Mouse (Mus musculus): ENCODE results near the gene Vps18. TPM values are rescaled to one million over a fixed set of nuclear protein-coding genes. Genes with fewer than 3 reads are reported as not detected.

Vps18 gene
- polyA plus RNA-seq, 1 experiment: 37.8 TPM

DNA sequence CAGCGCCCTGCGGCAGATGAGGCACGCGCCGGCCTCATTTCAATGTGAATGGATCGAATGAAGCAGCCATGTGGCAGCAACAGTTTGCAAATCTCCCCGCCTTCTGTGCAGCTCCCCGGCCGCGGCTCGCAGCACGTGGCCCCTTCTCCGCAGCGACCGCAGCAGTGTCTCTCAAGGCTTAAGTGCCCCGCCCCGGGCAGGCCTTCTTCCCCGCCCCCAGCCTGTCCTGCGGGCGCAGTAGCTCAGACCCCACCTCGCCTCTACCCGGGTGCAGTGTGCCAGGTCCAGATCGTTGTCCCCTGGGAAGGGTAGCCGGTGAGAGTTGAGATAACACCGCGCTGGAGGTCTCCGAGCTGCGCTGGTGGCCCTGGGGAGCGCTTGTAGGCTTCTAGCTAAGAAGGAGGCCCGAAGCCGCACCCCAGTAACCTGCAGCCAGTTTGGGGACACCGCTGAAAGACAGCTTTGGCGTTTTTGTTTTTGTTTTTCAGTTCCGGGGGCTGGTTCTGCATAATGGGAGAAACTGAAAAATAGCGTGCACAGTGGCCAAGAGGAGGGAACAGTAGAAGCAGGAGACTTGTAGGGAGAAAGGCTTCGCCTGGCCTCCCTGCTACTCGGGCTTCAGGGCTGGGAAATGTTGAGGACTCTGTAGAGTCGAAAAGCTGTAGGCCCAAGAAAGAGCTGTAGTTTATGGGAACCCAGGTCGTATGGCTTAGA is 34.2 kb downstream of the Vps18 start:
- H3K4me3 ChIP-seq (replicated peaks; ENCODE audit: insufficient read depth, low read depth, low read length): no peak overlapping the region
- no peak for TF ChIP-seq CTCF (IDR thresholded peaks at IDR 0.05; ENCODE audit: borderline replicate concordance, insufficient read depth, low read depth, low read length)
- TF ChIP-seq POLR2A (IDR thresholded peaks at IDR 0.05; ENCODE audit: borderline replicate concordance, insufficient read depth, low read length): no peak
- no peak overlapping the region for H3K27ac ChIP-seq (ENCODE audit: insufficient read depth, low read length)
- 26% methylated on average over 39 of the region's 39 CpGs for WGBS
- H3K27me3 ChIP-seq (ENCODE audit: control insufficient read depth, insufficient read depth, low read length): no peaks in the 10 kb centered on the region
- DNase-seq: peak; percentile 45 to 54
- H3K4me1 ChIP-seq (ENCODE audit: control insufficient read depth, insufficient read depth, low read length): peaks cover 7% of the 10 kb centered on the region

DNA sequence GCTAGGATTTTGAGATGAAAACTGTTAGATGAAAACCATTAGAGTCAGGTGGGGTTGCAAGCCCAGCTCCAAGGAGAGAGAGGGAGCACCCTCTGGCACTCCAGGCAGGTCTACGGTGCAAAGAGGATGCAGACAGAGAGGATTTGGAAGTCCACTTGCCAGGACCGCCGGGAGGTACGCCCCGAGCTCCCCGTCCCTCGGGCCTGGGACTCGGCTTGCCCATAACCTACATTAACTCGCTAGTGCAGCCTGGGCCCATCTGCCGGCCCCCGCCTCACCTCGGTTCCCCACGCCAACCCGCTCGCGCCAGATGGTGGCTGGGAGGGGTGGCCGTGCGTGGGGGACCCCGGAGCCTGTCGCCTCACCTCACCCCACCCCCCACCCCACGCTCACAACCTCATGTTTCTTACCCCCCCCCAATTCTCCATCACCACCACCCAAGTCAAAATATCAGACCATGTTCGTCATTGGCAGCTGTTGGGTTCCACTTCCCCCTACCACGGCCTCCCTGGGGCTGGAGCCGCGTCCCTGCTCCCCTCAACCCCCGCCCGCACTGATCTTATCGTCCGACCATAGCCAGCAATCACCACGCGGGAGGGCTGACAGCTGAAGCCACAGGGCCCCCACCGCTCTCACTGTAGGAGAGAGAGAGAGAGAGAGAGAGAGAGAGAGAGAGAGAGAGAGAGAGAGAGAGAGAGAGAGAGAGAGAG is 35.5 kb downstream of the Vps18 start:
- DNase-seq: no peak
- 36% methylated on average over 31 of the region's 32 CpGs for WGBS
- Histone ChIP-seq H3K27ac (ENCODE audit: insufficient read depth, low read length) (no peak overlapping the region), H3K4me1 (ENCODE audit: control insufficient read depth, insufficient read depth, low read length) (peaks cover 16% of the 10 kb centered on the region), H3K4me3 (replicated peaks; ENCODE audit: insufficient read depth, low read depth, low read length) (no peak overlapping the region), H3K27me3 (ENCODE audit: control insufficient read depth, insufficient read depth, low read length) (no peaks in the 10 kb centered on the region)
- TF ChIP-seq POLR2A (IDR thresholded peaks at IDR 0.05; ENCODE audit: borderline replicate concordance, insufficient read depth, low read length): no peak
- TF ChIP-seq CTCF (IDR thresholded peaks at IDR 0.05; ENCODE audit: borderline replicate concordance, insufficient read depth, low read depth, low read length): no peak

DNA sequence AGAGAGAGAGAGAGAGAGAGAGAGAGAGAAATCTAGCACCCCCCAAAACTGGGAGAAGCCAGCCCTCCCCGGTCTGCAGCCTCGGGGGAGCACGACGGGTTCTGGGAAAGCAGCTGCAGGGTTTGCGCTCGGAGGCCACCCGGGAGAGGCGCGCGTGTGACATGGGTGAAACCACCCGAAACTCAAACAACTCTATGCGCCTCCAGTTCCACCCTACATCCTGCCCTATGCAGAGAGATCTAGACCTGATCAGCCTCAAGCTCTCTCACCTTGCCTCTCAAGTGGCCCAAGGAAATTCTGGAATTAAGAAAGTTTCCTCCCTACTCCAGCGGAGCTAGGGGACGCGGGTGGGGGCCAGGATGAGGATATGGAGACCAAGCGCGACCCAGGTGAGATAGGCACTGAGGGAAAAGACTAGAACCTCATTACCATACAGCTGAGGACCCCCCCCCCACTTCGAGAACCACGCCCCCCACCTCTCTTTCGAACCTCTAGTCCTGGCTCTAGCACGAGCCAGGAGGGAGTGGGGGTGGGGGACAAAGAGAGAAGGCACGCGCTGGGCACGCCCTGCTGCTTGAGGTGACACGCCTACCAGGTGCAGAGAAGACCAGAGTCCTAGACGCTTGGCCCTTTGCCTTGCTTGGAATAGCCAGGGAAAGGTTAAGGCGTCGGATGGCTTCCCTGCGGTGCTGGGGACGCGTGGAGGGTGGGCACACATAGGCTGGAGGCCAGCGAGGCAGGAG is 36.2 kb downstream of the Vps18 start:
- Histone ChIP-seq H3K4me1 (ENCODE audit: control insufficient read depth, insufficient read depth, low read length) (peaks cover 16% of the 10 kb centered on the region), H3K27me3 (ENCODE audit: control insufficient read depth, insufficient read depth, low read length) (no peaks in the 10 kb centered on the region)
- 4% methylated on average over 32 of the region's 32 CpGs for WGBS

DNA sequence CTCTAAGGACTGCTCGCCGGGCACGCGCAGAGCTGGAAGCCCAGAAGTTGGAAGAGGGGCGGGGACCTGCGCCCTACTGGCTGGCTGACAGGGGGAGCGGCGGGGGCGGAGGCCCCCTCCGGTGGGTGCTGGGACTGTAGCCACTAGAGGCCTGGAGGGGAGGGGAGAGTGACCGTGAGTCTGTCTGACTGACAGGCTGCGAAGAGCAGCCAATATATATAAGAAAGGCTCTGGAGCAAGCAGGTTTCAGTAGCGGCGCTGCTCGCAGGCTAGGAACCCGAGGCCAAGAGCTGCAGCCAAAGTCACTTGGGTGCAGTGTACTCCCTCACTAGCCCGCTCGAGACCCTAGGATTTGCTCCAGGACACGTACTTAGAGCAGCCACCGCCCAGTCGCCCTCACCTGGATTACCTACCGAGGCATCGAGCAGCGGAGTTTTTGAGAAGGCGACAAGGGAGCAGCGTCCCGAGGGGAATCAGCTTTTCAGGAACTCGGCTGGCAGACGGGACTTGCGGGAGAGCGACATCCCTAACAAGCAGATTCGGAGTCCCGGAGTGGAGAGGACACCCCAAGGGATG is 37.1 kb downstream of the Vps18 start, which contains the start of gene Dll4:
Gene Dll4, plus strand, starts transcription at position 217 of the 576 bp plus-strand sequence.
- WGBS: under 1% methylated on average over 32 of the region's 33 CpGs

More for the DNA sequence above, 36.2 kb downstream of the Vps18 start:
- no peak overlapping the region for H3K27ac ChIP-seq (ENCODE audit: insufficient read depth, low read length)
- no peak overlapping the region for H3K4me3 ChIP-seq (replicated peaks; ENCODE audit: insufficient read depth, low read depth, low read length)
- peak; percentile 24 to 27 for DNase-seq
- TF ChIP-seq CTCF (IDR thresholded peaks at IDR 0.05; ENCODE audit: borderline replicate concordance, insufficient read depth, low read depth, low read length) (no peak), POLR2A (IDR thresholded peaks at IDR 0.05; ENCODE audit: borderline replicate concordance, insufficient read depth, low read length) (no peak)

DNA sequence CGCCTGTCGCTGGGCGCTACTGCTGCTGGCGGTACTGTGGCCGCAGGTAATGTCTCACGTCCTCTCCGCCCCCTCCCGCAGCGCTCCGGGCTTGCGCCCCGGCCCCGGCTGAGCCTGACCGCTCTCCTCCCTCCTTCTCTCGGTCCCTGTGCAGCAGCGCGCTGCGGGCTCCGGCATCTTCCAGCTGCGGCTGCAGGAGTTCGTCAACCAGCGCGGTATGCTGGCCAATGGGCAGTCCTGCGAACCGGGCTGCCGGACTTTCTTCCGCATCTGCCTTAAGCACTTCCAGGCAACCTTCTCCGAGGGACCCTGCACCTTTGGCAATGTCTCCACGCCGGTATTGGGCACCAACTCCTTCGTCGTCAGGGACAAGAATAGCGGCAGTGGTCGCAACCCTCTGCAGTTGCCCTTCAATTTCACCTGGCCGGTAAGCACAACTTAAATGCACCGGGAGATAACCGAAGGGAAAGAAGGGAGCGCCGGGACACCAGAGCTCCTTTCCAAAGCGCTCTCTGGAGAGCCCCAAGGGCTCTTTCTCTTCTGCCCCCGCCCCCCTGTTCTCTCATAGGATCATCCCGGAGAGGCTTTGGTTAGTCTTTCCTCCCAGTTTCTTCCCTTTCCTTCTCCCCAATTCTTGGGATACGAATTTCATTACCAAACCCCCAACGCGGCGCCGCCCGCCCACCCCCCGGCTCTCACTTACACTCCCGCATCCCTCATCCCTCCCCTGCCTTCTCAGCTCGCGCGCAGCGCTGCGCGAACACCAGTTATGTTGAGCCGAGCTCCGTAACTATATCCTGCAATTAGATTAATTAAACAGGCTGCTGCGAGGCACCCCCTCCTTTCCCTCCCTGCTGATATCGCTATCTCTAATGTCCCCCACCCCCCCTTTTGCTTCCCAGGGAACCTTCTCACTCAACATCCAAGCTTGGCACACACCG is 37.9 kb downstream of the Vps18 start:
- no peak for TF ChIP-seq POLR2A (IDR thresholded peaks at IDR 0.05; ENCODE audit: borderline replicate concordance, insufficient read depth, low read length)
- TF ChIP-seq CTCF (IDR thresholded peaks at IDR 0.05; ENCODE audit: borderline replicate concordance, insufficient read depth, low read depth, low read length): no peak
- peaks cover 16% of the 10 kb centered on the region for H3K4me1 ChIP-seq (ENCODE audit: control insufficient read depth, insufficient read depth, low read length)
- WGBS: 1% methylated on average over 60 of the region's 61 CpGs
- H3K4me3 ChIP-seq (replicated peaks; ENCODE audit: insufficient read depth, low read depth, low read length): peak overlapping the region; percentile 61
- H3K27ac ChIP-seq (ENCODE audit: insufficient read depth, low read length): no peak overlapping the region
- DNase-seq: peak in 1 of 2 experiments; percentile 41
- H3K27me3 ChIP-seq (ENCODE audit: control insufficient read depth, insufficient read depth, low read length): no peaks in the 10 kb centered on the region

More for the DNA sequence above, 37.1 kb downstream of the Vps18 start, which contains the start of gene Dll4:
- peak; percentile 13 to 25 for DNase-seq
- TF ChIP-seq CTCF (IDR thresholded peaks at IDR 0.05; ENCODE audit: borderline replicate concordance, insufficient read depth, low read depth, low read length) (no peak), POLR2A (IDR thresholded peaks at IDR 0.05; ENCODE audit: borderline replicate concordance, insufficient read depth, low read length) (no peak)
- Histone ChIP-seq H3K4me1 (ENCODE audit: control insufficient read depth, insufficient read depth, low read length) (peaks cover 16% of the 10 kb centered on the region), H3K27ac (ENCODE audit: insufficient read depth, low read length) (no peak within 1 kb of the TSS), H3K4me3 (replicated peaks; ENCODE audit: insufficient read depth, low read depth, low read length) (peak within 1 kb of the TSS; percentile 61), H3K27me3 (ENCODE audit: control insufficient read depth, insufficient read depth, low read length) (no peaks in the 10 kb centered on the region)

DNA sequence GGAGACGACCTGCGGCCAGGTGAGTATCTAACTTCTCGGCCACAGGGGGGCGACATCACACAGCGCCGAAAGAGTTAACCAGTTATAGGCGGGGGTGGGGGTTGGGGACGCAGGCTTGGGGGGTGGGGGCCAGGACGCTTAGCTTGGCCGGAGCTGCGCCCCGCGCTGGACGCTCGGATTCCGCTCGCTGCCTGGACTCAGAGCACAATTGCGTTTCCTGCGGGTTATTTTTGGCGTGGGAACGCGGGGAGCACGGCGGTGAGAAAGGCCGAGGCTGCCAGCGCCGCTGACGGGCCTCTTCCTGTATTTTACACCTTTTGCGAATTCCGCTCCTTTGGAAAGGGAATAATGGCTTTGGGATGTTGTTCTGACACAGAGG is 38.6 kb downstream of the Vps18 start:
- Histone ChIP-seq H3K27me3 (ENCODE audit: control insufficient read depth, insufficient read depth, low read length) (no peaks in the 10 kb centered on the region), H3K27ac (ENCODE audit: insufficient read depth, low read length) (no peak overlapping the region), H3K4me3 (replicated peaks; ENCODE audit: insufficient read depth, low read depth, low read length) (peak overlapping the region; percentile 61), H3K4me1 (ENCODE audit: control insufficient read depth, insufficient read depth, low read length) (peaks cover 16% of the 10 kb centered on the region)
- DNase-seq: peak; percentile 67 to 77
- WGBS: under 1% methylated on average over 30 of the region's 30 CpGs
- 0 out of 2 replicates have a peak, but pooled peaks have one; percentile 17 for TF ChIP-seq POLR2A (IDR thresholded peaks at IDR 0.05; ENCODE audit: borderline replicate concordance, insufficient read depth, low read length)
- TF ChIP-seq CTCF (IDR thresholded peaks at IDR 0.05; ENCODE audit: borderline replicate concordance, insufficient read depth, low read depth, low read length): peak; percentile 55; the same call in 1 of the 2 replicates
